Mouse (Mus musculus): ENCODE measurements around the gene Whrn.

GRCm38 (mm10) chr4:63486523-63486922 is 9.3 kb downstream of the Whrn start:
- TF ChIP-seq POLR2A (IDR thresholded peaks at IDR 0.05; ENCODE audit: low read depth, low read length) = no peak
- no peak for TF ChIP-seq CTCF (IDR thresholded peaks at IDR 0.05; ENCODE audit: extremely low read depth, insufficient read depth, insufficient read length, insufficient replicate concordance)

Data from spleen, adult 2 months (tissue).